Mouse (Mus musculus) embryo, embryonic 10.5 days (tissue): ENCODE measurements around the gene 4833439L19Rik.
A peak's percentile ranks its signal among the peaks of the same experiment; 100 is the strongest.
"Not testable (repeated sequence)": the region's sequence is repeated elsewhere in the genome, so short reads cannot be mapped to it uniquely, and the experiment has no call there.

Source experiments
- DNase-seq: peaks from one replicate; pipeline ENCODE4 v3.0.0-alpha.2; 2015; ENCODE audit warnings: low spot score

4833439L19Rik gene

GRCm38 (mm10) chr13:54565201-54565581, at the start of gene 4833439L19Rik:
Gene 4833439L19Rik (minus strand): TSS chr13:54565435.
- DNase-seq: peak; percentile 99

- DNase-seq: not testable (repeated sequence)
Observed at GRCm38 (mm10) chr13:54613141-54613540, 47.9 kb upstream of the 4833439L19Rik start.

GRCm38 (mm10) chr13:54610972-54611754, 45.9 kb upstream of the 4833439L19Rik start, which contains the start of gene Cltb:
Gene Cltb (minus strand): TSS chr13:54611344.
- DNase-seq: peak; percentile 82

GRCm38 (mm10) chr13:54610613-54610971, 45.4 kb upstream of the 4833439L19Rik start:
- DNase-seq: no peak

- no peak for DNase-seq
Observed at GRCm38 (mm10) chr13:54609301-54609700, 44.1 kb upstream of the 4833439L19Rik start.

- DNase-seq: no peak
Observed at GRCm38 (mm10) chr13:54608666-54609065, 43.4 kb upstream of the 4833439L19Rik start.

GRCm38 (mm10) chr13:54608002-54608401, 42.8 kb upstream of the 4833439L19Rik start:
- no peak for DNase-seq

GRCm38 (mm10) chr13:54607204-54607603, 42.0 kb upstream of the 4833439L19Rik start:
- no peak for DNase-seq

- DNase-seq: no peak
Observed at GRCm38 (mm10) chr13:54605426-54605825, 40.2 kb upstream of the 4833439L19Rik start.

- DNase-seq: no peak
Observed at GRCm38 (mm10) chr13:54604221-54604620, 39.0 kb upstream of the 4833439L19Rik start.

- no peak for DNase-seq
Observed at GRCm38 (mm10) chr13:54603501-54603900, 38.3 kb upstream of the 4833439L19Rik start.

- DNase-seq: no peak
Observed at GRCm38 (mm10) chr13:54602639-54603111, 37.4 kb upstream of the 4833439L19Rik start.

- DNase-seq: no peak
Observed at GRCm38 (mm10) chr13:54598622-54599143, 33.4 kb upstream of the 4833439L19Rik start.

- DNase-seq: no peak
Observed at GRCm38 (mm10) chr13:54596870-54597269, 31.6 kb upstream of the 4833439L19Rik start.

- DNase-seq: no peak
Observed at GRCm38 (mm10) chr13:54596107-54596690, 31.0 kb upstream of the 4833439L19Rik start.

GRCm38 (mm10) chr13:54593617-54594016, 28.4 kb upstream of the 4833439L19Rik start:
- no peak for DNase-seq

- DNase-seq: no peak
Observed at GRCm38 (mm10) chr13:54591776-54592356, 26.6 kb upstream of the 4833439L19Rik start.

GRCm38 (mm10) chr13:54589996-54590951, 25.0 kb upstream of the 4833439L19Rik start, which contains the start of the genes Nop16 and Higd2a:
Gene Nop16 (minus strand): TSS chr13:54590090.
Gene Higd2a (plus strand): TSS chr13:54590207.
- peak; percentile 100 for DNase-seq

- peak; percentile 24 for DNase-seq
Observed at GRCm38 (mm10) chr13:54589414-54589995, 24.3 kb upstream of the 4833439L19Rik start.

- no peak for DNase-seq
Observed at GRCm38 (mm10) chr13:54585831-54586230, 20.6 kb upstream of the 4833439L19Rik start.

- DNase-seq: no peak
Observed at GRCm38 (mm10) chr13:54582860-54583259, 17.6 kb upstream of the 4833439L19Rik start.
